Mouse (Mus musculus) lung, embryonic 15.5 days (tissue): ENCODE data around the gene Clec12b. TPM values are rescaled to one million over a fixed set of nuclear protein-coding genes. Genes with fewer than 3 reads are reported as not detected.
A peak's percentile ranks its signal among the peaks of the same experiment; 100 is the strongest.

Experiments used
- ATAC-seq: fragments of 200-750 bp; cut with Nextera tagmentation; 2 replicates; pipeline ENCODE4 v1.8.0; 2017; ENCODE audit warnings: moderate number of reproducible peaks, borderline replicate concordance; ENCODE audit not compliant: low FRiP score, low TSS enrichment; ENCODE audit errors: extremely low read depth
- H3K27ac ChIP-seq: fragments of 300-500 bp; sonication (generic); 2 replicates; pipeline ENCODE4 v1.5.1; 2015; ENCODE audit warnings: moderate library complexity, mild to moderate bottlenecking, inconsistent platforms
- H3K27me3 ChIP-seq: fragments of 300-500 bp; sonication (generic); 2 replicates; pipeline ENCODE4 v1.6.1; 2015; ENCODE audit warnings: inconsistent platforms
- H3K36me3 ChIP-seq: fragments of 300-500 bp; sonication (generic); 2 replicates; pipeline ENCODE4 v1.6.1; 2015; ENCODE audit warnings: inconsistent platforms
- H3K4me1 ChIP-seq: fragments of 300-500 bp; sonication (generic); 2 replicates; pipeline ENCODE4 v1.6.1; 2015; ENCODE audit warnings: inconsistent platforms
- H3K4me2 ChIP-seq: fragments of 300-500 bp; sonication (generic); 2 replicates; pipeline ENCODE4 v1.6.1; 2015; ENCODE audit warnings: inconsistent platforms, mild to moderate bottlenecking, moderate library complexity
- H3K4me3 ChIP-seq: fragments of 300-500 bp; sonication (generic); 2 replicates; pipeline ENCODE4 v1.5.1; 2015; ENCODE audit warnings: mild to moderate bottlenecking, inconsistent platforms
- H3K9ac ChIP-seq: fragments of 300-500 bp; sonication (generic); 2 replicates; pipeline ENCODE4 v1.6.1; 2015; ENCODE audit warnings: inconsistent platforms
- H3K9me3 ChIP-seq: fragments of 300-500 bp; sonication (generic); 2 replicates; pipeline ENCODE4 v1.6.1; 2016; ENCODE audit warnings: inconsistent platforms
- WGBS: fragments of 180-500 bp; shearing (Covaris S2); methylation state at CpG from one replicate; pipeline ENCODE4 v1.1.7; 2015; 5-methylcytosine and 5-hydroxymethylcytosine counted together
- polyA plus RNA-seq: library from polyadenylated mRNA; unstranded; fragments of >200 nt; fragmentation: Nextera tagmentation; extraction: Ambion mirVana; gene quantifications from 2 replicates; pipeline ENCODE4 v1.2.1, GENCODE M21; 2015

Clec12b gene
- polyA plus RNA-seq, 1 experiment from 2014 or later: 0.47 TPM

DNA sequence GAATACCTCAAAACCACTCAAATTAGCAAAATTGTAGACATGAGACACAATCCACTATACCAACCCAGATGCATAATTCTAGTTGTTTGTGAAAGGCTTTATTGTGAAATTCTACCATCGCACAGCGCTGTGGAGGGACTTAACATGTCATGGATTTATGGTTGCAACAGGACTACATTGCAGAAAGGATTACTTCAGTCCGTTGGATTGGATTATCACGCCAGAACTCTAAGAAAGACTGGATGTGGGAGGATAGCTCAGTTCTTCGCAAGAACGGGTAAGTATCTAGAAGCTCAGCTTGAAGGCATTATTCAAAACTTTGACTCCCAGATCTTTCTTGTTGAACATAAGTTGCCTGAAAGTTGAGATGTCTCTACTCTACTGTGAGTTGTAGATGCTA lies 17.7 kb upstream of the Clec12b start:
- Histone ChIP-seq H3K4me1 (peaks cover 4% of the 10 kb centered on the region; the same call in 1 of the 2 replicates), H3K36me3 (no peaks in the 10 kb centered on the region), H3K9me3 (no peaks in the 10 kb centered on the region), H3K27ac (no peak overlapping the region), H3K27me3 (no peaks in the 10 kb centered on the region), H3K9ac (no peak overlapping the region), H3K4me2 (no peak overlapping the region), H3K4me3 (no peak overlapping the region)
- no peak for ATAC-seq
- 85% methylated on average over 6 of the region's 6 CpGs for WGBS

DNA sequence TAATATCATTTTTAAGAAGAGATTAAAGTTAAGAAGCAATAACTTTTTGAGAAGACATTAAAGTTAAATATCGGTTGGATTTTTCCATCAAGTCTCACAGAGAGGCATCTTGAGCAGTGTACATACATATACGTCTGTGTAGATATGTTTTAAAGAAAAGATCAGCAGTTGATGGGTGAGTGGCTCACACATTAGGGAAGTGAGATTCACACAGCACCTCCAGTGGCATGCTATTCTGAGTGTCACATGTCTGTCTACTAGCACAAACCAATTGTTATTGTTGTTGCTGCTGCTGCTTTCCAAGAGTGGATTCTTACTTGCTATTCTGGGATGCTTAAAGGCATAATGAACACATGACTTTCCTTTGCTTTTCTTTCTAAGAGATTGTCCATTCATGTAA lies 16.7 kb upstream of the Clec12b start:
- ATAC-seq: no peak
- Histone ChIP-seq H3K9ac (no peak overlapping the region), H3K9me3 (no peaks in the 10 kb centered on the region), H3K36me3 (no peaks in the 10 kb centered on the region), H3K4me1 (peaks cover 4% of the 10 kb centered on the region; the same call in 1 of the 2 replicates), H3K27me3 (no peaks in the 10 kb centered on the region), H3K27ac (no peak overlapping the region), H3K4me2 (no peak overlapping the region), H3K4me3 (no peak overlapping the region)
- 85% methylated on average over 2 of the region's 2 CpGs for WGBS

DNA sequence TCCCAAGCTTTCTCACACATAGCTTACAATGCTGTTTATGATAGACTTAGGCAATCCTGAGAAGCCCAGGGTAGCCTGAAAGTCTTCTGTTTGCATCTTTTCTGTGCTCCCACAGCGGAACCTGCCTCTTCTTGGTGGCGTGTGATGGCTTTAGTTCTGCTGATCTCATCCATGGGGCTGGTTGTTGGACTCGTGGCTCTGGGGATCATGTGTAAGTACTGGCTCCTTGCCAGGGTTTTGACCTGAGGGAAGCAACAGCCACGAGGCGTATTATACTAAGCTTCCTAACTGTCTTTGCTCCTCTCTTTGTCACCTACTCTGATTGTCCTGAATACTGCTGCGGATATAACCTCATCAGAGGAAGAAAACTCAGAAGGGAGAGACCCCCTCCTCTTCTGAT lies 14.3 kb upstream of the Clec12b start:
- Histone ChIP-seq H3K27me3 (no peaks in the 10 kb centered on the region), H3K27ac (no peak overlapping the region), H3K36me3 (no peaks in the 10 kb centered on the region), H3K4me2 (no peak overlapping the region), H3K4me1 (peaks cover 4% of the 10 kb centered on the region; the same call in 1 of the 2 replicates), H3K9ac (no peak overlapping the region), H3K9me3 (no peaks in the 10 kb centered on the region), H3K4me3 (no peak overlapping the region)
- ATAC-seq: peak; percentile 39; the same call in 1 of the 2 replicates
- 40% methylated on average over 6 of the region's 6 CpGs for WGBS

DNA sequence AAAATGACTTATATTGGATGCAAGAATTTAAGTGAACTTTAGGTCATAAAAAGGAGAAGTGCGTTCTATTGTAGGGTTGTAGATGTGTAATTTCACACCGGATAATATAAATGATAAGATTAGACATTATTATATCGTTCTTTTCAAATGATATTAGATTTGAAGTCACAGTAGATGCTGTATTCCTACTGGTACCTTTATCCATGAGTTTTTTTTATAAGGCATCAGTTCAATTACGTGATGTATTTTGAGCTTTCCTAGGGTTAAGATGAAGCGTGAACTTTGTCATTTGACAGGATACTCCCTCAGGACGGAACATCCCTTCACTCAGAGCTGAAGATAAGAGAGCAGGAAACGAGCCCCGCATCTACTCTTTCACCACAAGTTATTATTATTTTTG lies 11.3 kb upstream of the Clec12b start, which contains the start of gene Clec1b:
Gene Clec1b (plus strand): TSS at position 301 of the 400 bp plus-strand sequence.
- H3K9me3 ChIP-seq: no peaks in the 10 kb centered on the region
- no peak within 1 kb of the TSS for H3K27ac ChIP-seq

DNA sequence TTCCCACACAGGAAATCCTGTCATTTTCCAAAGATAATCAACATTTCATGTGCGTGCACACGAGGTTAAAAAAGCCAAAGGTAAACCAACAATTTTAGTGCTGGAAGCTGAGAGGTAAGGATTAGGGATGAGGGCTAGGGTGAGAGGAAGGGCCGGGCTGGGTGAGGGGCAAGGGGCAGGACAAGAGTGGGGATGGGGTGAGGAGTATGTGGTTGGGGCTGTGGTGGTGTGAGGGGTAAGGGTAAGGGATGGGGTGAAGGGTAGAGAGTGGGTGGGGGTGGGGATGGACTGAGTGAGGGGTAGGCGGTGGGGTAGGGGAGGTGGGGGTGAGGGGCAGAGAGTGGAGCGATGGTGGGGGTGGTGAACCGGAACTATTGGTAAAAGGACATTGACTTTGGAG lies 8.1 kb upstream of the Clec12b start:
- no peak overlapping the region for H3K4me2 ChIP-seq
- no peaks in the 10 kb centered on the region for H3K9me3 ChIP-seq
- H3K4me1 ChIP-seq: no peaks in the 10 kb centered on the region
- WGBS: 57% methylated on average over 6 of the region's 6 CpGs
- H3K9ac ChIP-seq: no peak overlapping the region
- H3K27me3 ChIP-seq: no peaks in the 10 kb centered on the region
- H3K27ac ChIP-seq: no peak overlapping the region
- no peaks in the 10 kb centered on the region for H3K36me3 ChIP-seq
- no peak for ATAC-seq
- no peak overlapping the region for H3K4me3 ChIP-seq

More for the DNA sequence above, 11.3 kb upstream of the Clec12b start, which contains the start of gene Clec1b:
- Histone ChIP-seq H3K27me3 (no peaks in the 10 kb centered on the region), H3K9ac (no peak within 1 kb of the TSS), H3K4me3 (no peak within 1 kb of the TSS), H3K4me1 (peaks cover 4% of the 10 kb centered on the region; the same call in 1 of the 2 replicates), H3K4me2 (no peak within 1 kb of the TSS), H3K36me3 (no peaks in the 10 kb centered on the region)
- 71% methylated on average over 8 of the region's 8 CpGs for WGBS
- ATAC-seq: no peak

DNA sequence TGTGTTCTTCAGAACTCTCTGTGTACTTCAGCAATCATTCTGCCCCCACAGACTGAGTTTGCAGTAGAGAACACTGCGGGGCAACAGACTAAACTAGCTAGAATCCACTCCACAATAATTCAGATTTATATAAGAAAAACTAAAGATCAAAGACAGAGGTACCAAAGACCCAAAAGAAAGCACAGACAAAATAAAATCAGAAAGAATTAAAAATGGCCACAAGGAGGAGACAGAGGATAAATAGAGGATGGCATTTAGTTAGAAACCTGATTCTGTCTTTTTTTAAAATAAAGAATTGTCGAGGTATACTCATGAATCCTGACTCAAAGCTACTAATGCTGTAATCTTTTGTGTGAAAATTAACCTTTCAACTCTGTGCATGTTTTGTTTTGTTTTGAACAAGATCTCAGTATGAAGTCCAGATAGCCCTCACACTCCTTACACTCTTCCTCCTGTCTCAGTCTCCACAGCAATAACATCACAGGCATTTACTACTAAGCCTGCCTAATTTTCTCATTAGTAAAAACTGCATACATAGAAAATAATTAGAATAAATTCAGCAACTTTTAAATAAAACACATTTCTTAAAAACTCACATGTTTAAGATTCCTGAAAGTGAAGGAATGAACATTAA lies 7.5 kb upstream of the Clec12b start:
- no peaks in the 10 kb centered on the region for H3K4me1 ChIP-seq
- no peak overlapping the region for H3K27ac ChIP-seq
- 20% methylated on average over 2 of the region's 2 CpGs for WGBS
- ATAC-seq: no peak
- no peaks in the 10 kb centered on the region for H3K27me3 ChIP-seq
- no peaks in the 10 kb centered on the region for H3K36me3 ChIP-seq
- H3K9ac ChIP-seq: no peak overlapping the region
- H3K9me3 ChIP-seq: no peaks in the 10 kb centered on the region
- H3K4me2 ChIP-seq: no peak overlapping the region
- H3K4me3 ChIP-seq: no peak overlapping the region

DNA sequence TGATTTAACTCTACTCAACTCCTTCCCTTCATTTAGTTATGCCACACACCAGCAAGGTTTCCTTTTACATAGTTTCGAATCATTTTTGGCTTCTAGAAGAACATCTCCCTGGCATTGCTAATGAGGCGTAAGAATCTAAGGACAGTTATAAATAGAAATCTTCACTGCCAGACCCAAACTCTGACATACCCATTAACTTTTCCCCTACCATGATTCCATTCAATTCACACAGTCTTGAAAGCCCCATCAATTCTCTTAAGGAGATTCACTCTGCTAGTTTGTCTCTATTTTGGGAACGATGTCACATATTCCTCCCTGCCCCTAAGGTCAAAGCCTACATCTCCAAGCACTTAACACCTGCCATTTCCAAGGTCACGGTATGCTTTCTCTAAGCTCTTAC lies 674 bp downstream of the Clec12b start:
- ATAC-seq: no peak
- Histone ChIP-seq H3K36me3 (no peaks in the 10 kb centered on the region), H3K27me3 (no peaks in the 10 kb centered on the region), H3K4me3 (no peak overlapping the region), H3K4me1 (no peaks in the 10 kb centered on the region), H3K4me2 (no peak overlapping the region), H3K27ac (no peak overlapping the region), H3K9ac (no peak overlapping the region), H3K9me3 (no peaks in the 10 kb centered on the region)
- 65% methylated on average over 4 of the region's 4 CpGs for whole genome bisulfite sequencing

DNA sequence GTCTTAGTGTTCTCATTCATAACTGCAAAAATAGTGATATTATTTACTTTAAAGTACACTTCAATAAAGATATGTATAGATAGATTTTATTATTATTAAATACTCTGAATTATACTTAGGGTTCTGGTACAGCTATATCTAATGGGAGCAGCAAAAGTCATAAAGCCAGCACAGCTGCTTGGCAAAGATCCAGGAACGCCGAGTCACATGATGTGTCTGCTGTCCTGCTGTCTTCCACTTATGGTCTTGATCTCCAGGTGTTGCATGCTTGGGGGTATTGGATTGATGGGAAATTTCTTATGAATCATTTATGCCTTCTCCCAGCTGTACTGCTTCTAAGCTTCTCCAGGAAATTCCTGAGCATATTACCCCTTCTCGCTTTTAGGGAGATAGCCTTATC lies 2.2 kb downstream of the Clec12b start:
- Histone ChIP-seq H3K27me3 (no peaks in the 10 kb centered on the region), H3K27ac (no peak overlapping the region), H3K4me3 (no peak overlapping the region), H3K4me2 (no peak overlapping the region), H3K4me1 (no peaks in the 10 kb centered on the region), H3K9ac (no peak overlapping the region), H3K36me3 (no peaks in the 10 kb centered on the region), H3K9me3 (no peaks in the 10 kb centered on the region)
- 47% methylated on average over 3 of the region's 3 CpGs for WGBS
- ATAC-seq: no peak

DNA sequence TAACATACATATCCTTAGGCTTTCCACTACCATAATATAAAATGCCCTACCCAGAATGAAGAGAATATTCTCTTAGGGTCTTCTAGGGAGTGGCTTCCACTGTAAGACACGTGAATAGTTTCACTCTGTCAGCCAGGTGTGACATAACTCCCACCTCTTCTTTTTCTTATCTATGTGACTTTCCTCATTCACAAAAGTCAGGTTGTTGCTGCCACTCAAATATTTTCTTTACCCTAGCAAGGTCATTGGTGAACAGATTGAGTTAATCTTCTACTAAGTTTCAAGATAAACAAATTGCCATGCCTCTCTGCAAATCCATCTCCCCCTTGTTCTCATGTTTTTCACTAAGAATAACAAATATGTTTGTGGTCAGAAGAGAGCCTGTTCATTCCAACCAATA lies 3.9 kb downstream of the Clec12b start:
- ATAC-seq: no peak

DNA sequence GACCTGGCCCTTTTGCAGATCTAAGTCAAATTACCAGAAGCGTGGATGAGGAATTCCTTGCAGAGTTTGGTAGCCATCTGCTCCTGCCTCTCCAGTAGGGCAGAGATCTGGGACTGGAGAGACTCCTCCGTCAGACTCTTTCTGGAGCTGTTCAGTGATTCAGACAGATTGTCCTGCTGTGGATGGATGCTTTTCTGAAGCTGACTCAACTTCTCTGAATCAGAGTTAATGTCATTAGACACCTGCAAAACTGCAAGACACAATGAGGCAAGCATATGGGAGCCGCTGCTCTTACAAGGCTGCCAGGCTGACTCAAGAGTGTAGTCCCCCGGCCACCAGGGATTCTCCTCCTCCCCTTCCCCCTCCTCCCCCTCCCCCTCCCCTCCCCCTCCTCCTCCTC lies 5.2 kb downstream of the Clec12b start:
- no peak overlapping the region for H3K9ac ChIP-seq
- H3K4me2 ChIP-seq: no peak overlapping the region
- H3K4me1 ChIP-seq: no peaks in the 10 kb centered on the region
- WGBS: 61% methylated on average over 4 of the region's 4 CpGs
- no peaks in the 10 kb centered on the region for H3K9me3 ChIP-seq
- no peaks in the 10 kb centered on the region for H3K27me3 ChIP-seq
- H3K36me3 ChIP-seq: no peaks in the 10 kb centered on the region
- ATAC-seq: no peak
- H3K4me3 ChIP-seq: no peak overlapping the region
- H3K27ac ChIP-seq: no peak overlapping the region

More for the DNA sequence above, 3.9 kb downstream of the Clec12b start:
- Histone ChIP-seq H3K36me3 (no peaks in the 10 kb centered on the region), H3K9me3 (no peaks in the 10 kb centered on the region), H3K9ac (no peak overlapping the region), H3K27me3 (no peaks in the 10 kb centered on the region), H3K4me1 (no peaks in the 10 kb centered on the region), H3K4me3 (no peak overlapping the region), H3K4me2 (no peak overlapping the region), H3K27ac (no peak overlapping the region)
- 42% methylated on average over 1 of the region's 1 CpGs for WGBS

DNA sequence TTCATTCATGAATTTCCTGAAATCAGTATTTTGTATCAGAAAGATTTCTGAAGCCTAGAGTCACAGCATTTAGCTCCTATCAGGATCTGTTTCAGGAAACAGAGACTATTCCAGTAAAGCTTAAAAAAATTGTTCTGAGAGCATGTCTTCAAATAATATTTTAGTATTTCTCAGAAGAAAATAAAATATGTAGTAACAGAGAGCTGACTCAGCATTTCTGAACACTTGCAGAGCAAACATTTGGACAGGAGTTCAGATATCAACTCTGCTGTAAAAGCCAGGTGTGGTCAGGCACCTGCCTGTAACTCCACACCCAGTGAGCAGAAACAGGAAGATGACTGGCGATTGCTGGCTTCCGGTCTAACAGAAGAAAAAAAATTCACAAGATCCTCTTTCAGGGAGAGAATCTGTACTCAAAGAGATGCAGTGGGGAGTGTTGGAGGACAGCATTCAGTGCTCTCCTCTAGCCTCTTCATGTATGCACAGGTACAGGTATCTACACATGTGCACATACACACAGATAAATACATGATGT lies 10.7 kb downstream of the Clec12b start:
- Histone ChIP-seq H3K4me3 (no peak overlapping the region), H3K27me3 (no peaks in the 10 kb centered on the region), H3K4me2 (no peak overlapping the region), H3K27ac (no peak overlapping the region), H3K36me3 (no peaks in the 10 kb centered on the region), H3K9ac (no peak overlapping the region), H3K4me1 (no peaks in the 10 kb centered on the region), H3K9me3 (no peaks in the 10 kb centered on the region)
- ATAC-seq: no peak
- 61% methylated on average over 2 of the region's 2 CpGs for WGBS

DNA sequence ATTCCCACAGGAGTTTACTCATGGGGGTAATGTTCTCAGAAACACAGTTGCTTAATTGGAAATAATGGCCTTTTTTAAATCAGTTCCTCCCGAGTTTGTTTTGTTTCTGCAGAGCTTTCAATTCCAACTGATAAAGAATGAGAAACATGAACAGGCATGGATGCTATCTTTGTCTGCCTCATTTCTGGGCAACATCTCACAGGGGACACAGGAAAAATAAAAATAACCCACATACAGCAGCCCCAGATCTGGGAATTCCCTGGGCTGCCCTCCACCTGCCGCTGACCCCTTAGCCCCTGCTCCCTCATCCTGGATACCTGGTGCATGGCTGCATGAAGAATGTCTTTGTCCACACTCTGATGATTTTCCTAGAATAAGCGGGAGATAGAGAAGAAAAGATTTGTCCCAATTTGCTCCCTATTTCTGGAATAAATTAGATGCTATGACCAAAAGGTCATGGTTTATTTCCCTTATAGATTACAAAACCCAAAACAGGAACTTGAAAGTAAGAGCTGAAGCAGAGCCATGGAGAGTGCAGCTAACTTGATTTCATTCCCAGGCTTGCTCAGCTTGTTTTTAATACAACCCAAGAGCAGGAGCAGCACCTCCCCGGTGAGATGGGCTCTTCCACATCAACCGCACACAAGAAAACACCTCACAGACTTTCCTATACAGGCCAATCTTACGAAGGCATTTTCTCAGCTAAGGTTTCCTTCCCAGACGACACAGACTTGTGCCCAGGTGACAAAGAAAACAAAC lies 16.1 kb downstream of the Clec12b start:
- Histone ChIP-seq H3K4me1 (no peaks in the 10 kb centered on the region), H3K4me3 (no peak overlapping the region), H3K27ac (no peak overlapping the region), H3K36me3 (no peaks in the 10 kb centered on the region), H3K9ac (no peak overlapping the region), H3K4me2 (no peak overlapping the region), H3K9me3 (no peaks in the 10 kb centered on the region), H3K27me3 (no peaks in the 10 kb centered on the region)
- WGBS: 56% methylated on average over 7 of the region's 7 CpGs
- no peak for ATAC-seq
